Mouse (Mus musculus) frontal cortex, postnatal 25 days (tissue): ENCODE data around the gene Gm9639.
"Not testable (repeated sequence)": the region's sequence is repeated elsewhere in the genome, so short reads cannot be mapped to it uniquely, and the experiment has no call there.

Experiments
- DNase-seq, 2 experiments: peaks; one replicate each; pipeline ENCODE4 v3.0.0; 2022; ENCODE audit warnings: low spot score in 2 of 2

Gene Gm9639

DNA sequence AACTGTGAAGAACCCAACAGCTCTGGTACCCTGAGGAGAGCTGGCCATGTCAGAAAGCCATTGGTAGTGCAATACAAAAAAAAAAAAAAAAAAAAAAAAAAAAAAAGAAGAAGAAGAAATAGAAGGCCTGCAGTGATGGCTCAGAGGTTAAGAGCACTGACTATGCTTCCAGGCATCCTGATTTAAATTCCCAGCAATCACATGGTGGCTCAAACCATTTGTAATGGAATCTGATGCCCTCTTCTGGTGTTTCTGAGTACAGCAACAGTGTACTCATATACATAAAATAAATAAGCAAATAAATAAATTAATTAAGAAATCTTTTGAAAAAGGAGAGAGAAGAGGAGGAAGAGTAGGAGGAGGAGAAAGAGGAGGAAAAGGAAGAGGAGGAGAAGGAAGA is 41.4 kb downstream of the Gm9639 start:
- no peak for DNase-seq

DNA sequence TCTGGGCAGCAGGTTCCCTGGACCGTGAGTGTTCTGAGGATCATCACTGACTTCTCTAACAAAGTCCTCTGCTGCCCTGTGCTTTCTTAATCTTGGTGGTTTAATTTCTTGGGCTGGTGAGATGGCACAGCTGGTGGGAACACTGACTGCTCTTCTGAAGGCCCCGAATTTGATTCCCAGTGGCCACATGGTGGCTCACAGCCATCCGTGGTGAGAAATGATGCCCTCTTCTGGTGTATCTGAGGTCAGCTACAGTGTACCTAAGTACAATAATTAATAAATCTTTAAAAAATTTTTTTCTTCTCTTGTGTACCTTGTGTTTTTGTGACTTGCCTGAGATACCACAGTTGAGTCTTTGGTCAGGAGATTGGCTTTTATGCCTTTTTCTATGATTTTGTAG is 42.6 kb downstream of the Gm9639 start:
- not testable (repeated sequence) for DNase-seq

DNA sequence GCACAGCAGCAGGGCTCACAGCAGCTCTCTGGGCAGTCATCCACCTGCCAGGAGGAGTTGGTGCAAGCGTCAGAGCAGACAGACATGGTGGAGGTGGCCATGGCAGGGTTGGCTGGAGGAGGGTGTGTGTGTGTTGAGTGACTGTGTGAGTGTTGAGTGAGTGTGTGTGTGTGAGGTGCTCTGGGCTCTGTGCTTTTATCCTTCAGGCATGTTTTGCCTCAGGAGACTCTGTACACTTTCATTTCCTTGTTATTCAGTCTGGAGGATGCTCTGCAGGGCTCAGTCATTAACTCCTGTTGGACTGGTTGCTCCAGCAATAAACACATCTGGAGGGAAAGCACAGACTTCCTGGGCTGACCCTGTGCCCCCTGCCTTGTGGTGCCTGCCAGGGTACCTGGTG is 43.6 kb downstream of the Gm9639 start, which contains the start of gene Gm9736:
Gene Gm9736, minus strand, starts transcription at position 101 of the 400 bp plus-strand sequence.
- not testable (repeated sequence) for DNase-seq

DNA sequence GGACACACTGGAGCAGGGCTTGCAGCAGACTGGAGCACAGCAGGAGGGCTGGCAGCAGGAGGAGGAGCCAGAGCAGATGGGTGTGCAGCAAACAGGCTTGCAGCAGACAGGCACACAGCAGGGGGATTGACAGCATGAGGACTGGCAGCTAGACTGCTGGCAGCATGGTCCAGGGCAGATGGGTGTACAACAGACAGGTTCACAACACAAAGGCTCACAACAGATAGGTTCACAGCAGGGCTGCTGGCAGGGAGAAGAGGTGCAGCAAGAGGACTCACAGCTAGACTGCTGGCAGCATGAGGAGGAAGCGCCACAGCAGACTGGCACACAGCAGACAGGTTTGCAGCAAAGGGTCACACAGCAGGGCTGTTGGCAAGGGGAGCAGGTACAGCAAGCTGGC is 44.2 kb downstream of the Gm9639 start:
- DNase-seq: not testable (repeated sequence)
